Mouse (Mus musculus): ENCODE results near the gene Ptchd3. TPM values are rescaled to one million over a fixed set of nuclear protein-coding genes. Genes with fewer than 3 reads are reported as not detected.

Gene Ptchd3
- polyA plus RNA-seq, 1 experiment: 77.0 TPM

DNA sequence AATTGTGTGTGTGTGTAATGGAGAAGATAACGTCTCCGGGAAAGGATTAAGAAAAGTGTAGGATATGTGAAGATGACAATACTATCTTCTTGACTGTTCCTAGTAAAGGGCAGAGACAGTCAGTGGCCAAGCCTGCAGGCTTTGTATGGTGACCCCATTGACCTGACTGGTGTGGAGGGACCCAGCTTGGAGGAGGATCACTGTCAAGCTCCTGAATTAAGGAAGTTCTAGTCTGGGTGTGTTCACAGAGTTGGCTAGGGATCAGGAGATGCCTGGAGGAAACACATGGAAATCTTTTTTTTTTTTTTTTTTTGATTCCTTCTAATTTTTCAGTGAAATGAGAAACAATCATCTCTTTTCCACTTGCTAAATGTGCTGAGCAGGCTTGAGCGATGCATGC lies 35.9 kb upstream of the Ptchd3 start:
- Histone ChIP-seq H3K4me3 (ENCODE audit: control insufficient read depth, low read depth, low read length) (no peak overlapping the region), H3K27me3 (ENCODE audit: control insufficient read depth, insufficient read depth, low read length) (no peaks in the 10 kb centered on the region), H3K4me1 (ENCODE audit: control insufficient read depth, insufficient read depth, low read length) (no peaks in the 10 kb centered on the region), H3K27ac (ENCODE audit: control insufficient read depth, insufficient read depth, low read depth, low read length) (no peak overlapping the region), H3K36me3 (ENCODE audit: control insufficient read depth, insufficient read depth, low read length) (no peaks in the 10 kb centered on the region)
- TF ChIP-seq CTCF (IDR thresholded peaks at IDR 0.05; ENCODE audit: control insufficient read depth, insufficient read depth, insufficient replicate concordance, low read depth, low read length): no peak
- no peak for TF ChIP-seq POLR2A (IDR thresholded peaks at IDR 0.05; ENCODE audit: control insufficient read depth, low read depth, low read length)

DNA sequence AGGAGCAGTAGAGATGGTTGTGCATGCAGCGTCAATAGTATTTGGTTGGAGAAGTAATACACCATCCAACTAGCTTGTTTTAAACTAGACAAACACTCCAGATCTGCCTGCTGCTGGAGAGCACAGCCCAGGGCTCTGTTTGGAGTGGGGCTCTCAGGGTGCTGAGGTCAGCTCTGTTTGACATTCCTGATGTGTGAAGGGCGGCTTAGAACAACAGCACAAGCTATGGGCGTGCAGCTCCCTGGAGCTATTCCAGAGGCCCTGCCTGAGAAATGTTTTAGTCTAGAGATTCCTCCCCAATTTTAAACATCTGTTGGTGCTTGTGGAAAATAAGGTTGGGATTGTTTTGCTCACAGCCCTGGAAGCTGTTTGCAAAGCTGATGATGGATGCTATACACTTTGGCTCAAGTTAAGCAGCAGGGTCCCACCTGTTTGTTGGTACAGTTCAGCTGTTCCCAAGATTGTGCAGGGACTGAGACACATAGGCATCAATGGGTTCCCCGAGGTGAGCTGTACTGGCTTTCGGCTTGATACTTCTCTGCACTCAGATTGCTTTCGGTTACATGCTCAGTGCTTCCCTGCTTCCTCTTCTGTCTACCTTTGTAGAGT lies 35.4 kb upstream of the Ptchd3 start:
- Histone ChIP-seq H3K4me1 (ENCODE audit: control insufficient read depth, insufficient read depth, low read length) (no peaks in the 10 kb centered on the region), H3K36me3 (ENCODE audit: control insufficient read depth, insufficient read depth, low read length) (no peaks in the 10 kb centered on the region), H3K27ac (ENCODE audit: control insufficient read depth, insufficient read depth, low read depth, low read length) (no peak overlapping the region), H3K4me3 (ENCODE audit: control insufficient read depth, low read depth, low read length) (no peak overlapping the region), H3K27me3 (ENCODE audit: control insufficient read depth, insufficient read depth, low read length) (no peaks in the 10 kb centered on the region)
- TF ChIP-seq CTCF (IDR thresholded peaks at IDR 0.05; ENCODE audit: control insufficient read depth, insufficient read depth, insufficient replicate concordance, low read depth, low read length) (no peak), POLR2A (IDR thresholded peaks at IDR 0.05; ENCODE audit: control insufficient read depth, low read depth, low read length) (no peak)

DNA sequence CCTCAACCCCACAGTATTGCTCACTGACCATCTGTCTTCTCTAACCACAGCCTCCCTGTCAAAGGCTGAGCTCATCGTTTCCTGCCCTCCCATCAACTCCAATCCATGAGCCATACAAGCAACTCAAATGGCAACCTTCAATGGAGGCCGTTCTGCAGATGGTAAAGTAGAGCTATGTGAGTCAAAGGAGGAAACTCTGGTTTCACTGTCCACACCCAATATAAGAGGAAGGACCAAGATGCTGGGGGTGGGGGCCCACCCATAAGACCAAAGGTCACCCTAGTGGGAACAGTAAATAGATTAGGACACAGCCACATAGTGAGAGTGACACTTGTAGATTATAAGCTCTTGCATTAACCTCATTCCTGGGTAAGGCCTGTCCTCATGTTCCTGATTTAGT lies 34.1 kb upstream of the Ptchd3 start:
- Histone ChIP-seq H3K4me3 (ENCODE audit: control insufficient read depth, low read depth, low read length) (no peak overlapping the region), H3K27ac (ENCODE audit: control insufficient read depth, insufficient read depth, low read depth, low read length) (no peak overlapping the region)
- TF ChIP-seq CTCF (IDR thresholded peaks at IDR 0.05; ENCODE audit: control insufficient read depth, insufficient read depth, insufficient replicate concordance, low read depth, low read length) (no peak), POLR2A (IDR thresholded peaks at IDR 0.05; ENCODE audit: control insufficient read depth, low read depth, low read length) (no peak)

DNA sequence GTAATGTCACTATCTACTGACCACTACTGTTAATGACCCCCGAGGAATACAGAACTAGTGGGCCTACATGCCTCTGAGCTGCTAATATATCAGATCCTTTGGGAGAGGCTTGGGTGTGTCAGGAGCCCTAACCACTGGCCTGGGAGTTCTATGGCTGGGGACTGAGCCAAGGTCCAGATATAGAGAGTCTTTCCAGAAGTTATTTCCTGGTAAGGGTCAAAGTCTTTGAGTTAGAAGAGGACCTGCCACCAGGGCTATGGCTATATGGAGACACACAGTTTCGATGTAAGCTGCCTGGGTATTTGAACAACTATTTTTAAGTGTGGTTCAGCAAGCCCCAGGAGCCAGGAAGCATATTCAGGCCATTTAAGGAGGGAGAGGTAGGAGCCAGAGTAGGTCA lies 31.5 kb upstream of the Ptchd3 start:
- no peaks in the 10 kb centered on the region for H3K36me3 ChIP-seq (ENCODE audit: control insufficient read depth, insufficient read depth, low read length)
- no peak overlapping the region for H3K4me3 ChIP-seq (ENCODE audit: control insufficient read depth, low read depth, low read length)
- no peak overlapping the region for H3K27ac ChIP-seq (ENCODE audit: control insufficient read depth, insufficient read depth, low read depth, low read length)
- H3K4me1 ChIP-seq (ENCODE audit: control insufficient read depth, insufficient read depth, low read length): no peaks in the 10 kb centered on the region
- TF ChIP-seq CTCF (IDR thresholded peaks at IDR 0.05; ENCODE audit: control insufficient read depth, insufficient read depth, insufficient replicate concordance, low read depth, low read length): no peak
- no peak for TF ChIP-seq POLR2A (IDR thresholded peaks at IDR 0.05; ENCODE audit: control insufficient read depth, low read depth, low read length)
- no peaks in the 10 kb centered on the region for H3K27me3 ChIP-seq (ENCODE audit: control insufficient read depth, insufficient read depth, low read length)

More for the DNA sequence above, 34.1 kb upstream of the Ptchd3 start:
- Histone ChIP-seq H3K27me3 (ENCODE audit: control insufficient read depth, insufficient read depth, low read length) (no peaks in the 10 kb centered on the region), H3K4me1 (ENCODE audit: control insufficient read depth, insufficient read depth, low read length) (no peaks in the 10 kb centered on the region), H3K36me3 (ENCODE audit: control insufficient read depth, insufficient read depth, low read length) (no peaks in the 10 kb centered on the region)

DNA sequence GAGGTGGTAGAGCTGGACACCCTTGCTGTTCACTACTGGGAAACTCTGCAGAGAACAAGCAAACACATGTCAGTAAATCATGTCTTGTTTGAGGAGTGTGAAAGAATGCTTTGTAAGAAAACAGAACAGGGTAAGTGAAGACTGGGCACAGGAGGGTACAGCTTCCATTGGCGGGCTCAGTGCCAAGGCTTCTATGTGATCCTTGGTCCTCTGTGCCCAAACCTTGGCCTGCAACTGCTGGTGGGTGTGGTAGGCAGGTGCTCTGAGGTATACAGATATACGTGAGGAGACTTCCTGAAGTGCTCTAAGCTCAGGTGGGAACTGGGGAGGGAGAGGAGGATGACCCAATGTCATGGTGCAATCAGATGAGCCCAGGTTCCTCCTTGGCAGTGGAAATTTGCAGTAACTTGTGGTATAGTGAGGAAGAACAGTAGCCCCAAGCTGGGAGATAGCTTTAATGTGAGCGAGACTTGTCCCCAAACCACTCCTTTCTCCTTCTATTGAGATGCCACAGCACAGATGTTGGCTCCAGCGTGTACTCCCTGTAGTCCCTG lies 30.2 kb upstream of the Ptchd3 start:
- no peaks in the 10 kb centered on the region for H3K27me3 ChIP-seq (ENCODE audit: control insufficient read depth, insufficient read depth, low read length)
- no peaks in the 10 kb centered on the region for H3K4me1 ChIP-seq (ENCODE audit: control insufficient read depth, insufficient read depth, low read length)
- H3K4me3 ChIP-seq (ENCODE audit: control insufficient read depth, low read depth, low read length): no peak overlapping the region
- TF ChIP-seq POLR2A (IDR thresholded peaks at IDR 0.05; ENCODE audit: control insufficient read depth, low read depth, low read length) (no peak), CTCF (IDR thresholded peaks at IDR 0.05; ENCODE audit: control insufficient read depth, insufficient read depth, insufficient replicate concordance, low read depth, low read length) (no peak)
- H3K27ac ChIP-seq (ENCODE audit: control insufficient read depth, insufficient read depth, low read depth, low read length): no peak overlapping the region
- H3K36me3 ChIP-seq (ENCODE audit: control insufficient read depth, insufficient read depth, low read length): no peaks in the 10 kb centered on the region

DNA sequence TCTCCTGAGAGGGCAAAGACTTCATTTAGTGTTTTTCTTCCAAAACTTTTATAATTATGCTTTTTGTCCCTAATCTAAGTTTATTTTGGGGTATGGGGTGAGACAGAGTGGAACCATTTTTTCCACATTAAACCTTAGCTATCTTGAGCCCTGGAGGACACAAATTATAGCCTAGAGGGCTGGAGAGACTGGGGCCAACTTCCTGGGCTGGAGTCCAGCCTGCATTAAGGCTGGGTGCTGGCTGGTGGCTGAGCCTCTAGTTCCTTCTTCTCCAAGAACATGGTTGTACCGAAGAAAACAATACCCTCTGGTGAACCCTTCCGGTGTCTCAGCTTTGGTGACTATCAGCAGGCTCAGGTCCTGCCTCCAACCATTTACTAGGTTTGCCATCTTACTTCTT lies 27.3 kb upstream of the Ptchd3 start:
- Histone ChIP-seq H3K4me3 (ENCODE audit: control insufficient read depth, low read depth, low read length) (no peak overlapping the region), H3K36me3 (ENCODE audit: control insufficient read depth, insufficient read depth, low read length) (no peaks in the 10 kb centered on the region), H3K4me1 (ENCODE audit: control insufficient read depth, insufficient read depth, low read length) (no peaks in the 10 kb centered on the region), H3K27me3 (ENCODE audit: control insufficient read depth, insufficient read depth, low read length) (no peaks in the 10 kb centered on the region), H3K27ac (ENCODE audit: control insufficient read depth, insufficient read depth, low read depth, low read length) (no peak overlapping the region)
- no peak for TF ChIP-seq CTCF (IDR thresholded peaks at IDR 0.05; ENCODE audit: control insufficient read depth, insufficient read depth, insufficient replicate concordance, low read depth, low read length)
- TF ChIP-seq POLR2A (IDR thresholded peaks at IDR 0.05; ENCODE audit: control insufficient read depth, low read depth, low read length): no peak

DNA sequence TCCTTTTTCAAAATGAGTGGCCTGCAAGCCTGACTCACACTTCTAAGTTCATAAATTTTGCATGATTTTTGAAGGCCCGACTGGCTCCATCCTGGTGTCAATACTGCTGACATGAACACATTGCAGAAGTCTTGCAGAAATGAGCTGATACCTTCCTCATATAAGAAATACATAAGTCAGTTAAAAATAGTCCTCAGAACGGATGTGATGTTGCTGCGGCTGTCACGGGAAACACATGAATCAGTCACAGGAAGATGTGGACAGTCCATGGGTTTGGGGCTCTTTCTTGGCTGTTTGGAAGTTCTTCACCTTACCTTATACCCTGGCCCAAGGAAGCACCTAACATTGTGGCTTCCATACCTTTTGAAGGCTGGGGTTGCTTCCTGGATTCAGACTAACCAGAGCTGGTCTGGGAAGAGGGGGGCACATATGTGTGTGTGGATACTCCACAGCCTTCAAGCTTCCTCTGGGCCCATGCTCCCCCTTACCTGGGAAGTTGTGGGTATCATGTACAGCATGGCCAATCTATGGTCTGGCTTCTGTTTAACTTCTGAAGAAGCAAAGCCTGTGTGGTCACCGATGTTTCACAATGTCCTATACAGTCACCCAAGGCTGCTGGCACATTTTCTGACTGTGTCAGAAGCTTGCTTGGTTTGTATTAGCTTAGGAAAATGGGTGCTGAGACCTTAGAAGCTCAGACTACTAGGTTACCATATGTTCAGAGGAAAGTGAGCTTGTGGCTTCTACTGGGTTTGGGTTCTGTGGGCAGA lies 25.6 kb upstream of the Ptchd3 start:
- no peak for TF ChIP-seq POLR2A (IDR thresholded peaks at IDR 0.05; ENCODE audit: control insufficient read depth, low read depth, low read length)
- TF ChIP-seq CTCF (IDR thresholded peaks at IDR 0.05; ENCODE audit: control insufficient read depth, insufficient read depth, insufficient replicate concordance, low read depth, low read length): no peak
- Histone ChIP-seq H3K27me3 (ENCODE audit: control insufficient read depth, insufficient read depth, low read length) (no peaks in the 10 kb centered on the region), H3K4me3 (ENCODE audit: control insufficient read depth, low read depth, low read length) (no peak overlapping the region), H3K36me3 (ENCODE audit: control insufficient read depth, insufficient read depth, low read length) (no peaks in the 10 kb centered on the region), H3K27ac (ENCODE audit: control insufficient read depth, insufficient read depth, low read depth, low read length) (no peak overlapping the region), H3K4me1 (ENCODE audit: control insufficient read depth, insufficient read depth, low read length) (no peaks in the 10 kb centered on the region)
